Mouse (Mus musculus): Measurements from ENCODE around the gene Nr0b2.

Gene Nr0b2

DNA sequence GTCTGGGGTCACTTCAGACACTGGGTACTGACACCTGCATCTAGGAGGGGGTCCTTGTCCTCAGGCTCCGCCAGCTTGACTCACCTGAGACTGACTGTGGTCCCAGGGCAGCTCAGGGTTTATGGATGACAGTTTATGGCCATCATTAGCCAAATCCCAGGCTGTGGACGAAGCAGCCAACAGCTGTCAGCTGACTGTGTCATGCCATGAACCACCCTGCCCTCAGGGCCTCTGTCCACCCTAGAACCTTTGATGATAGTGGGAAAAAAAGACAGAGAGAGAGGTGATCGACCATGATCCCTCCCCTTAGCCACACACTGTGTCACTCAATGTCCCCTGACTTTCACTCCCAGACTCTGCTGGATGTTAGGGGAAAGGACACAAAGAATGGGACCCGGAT, 8.4 kb downstream of the Nr0b2 start:
- no peak for DNase-seq (ENCODE audit: extremely low spot score)

DNA sequence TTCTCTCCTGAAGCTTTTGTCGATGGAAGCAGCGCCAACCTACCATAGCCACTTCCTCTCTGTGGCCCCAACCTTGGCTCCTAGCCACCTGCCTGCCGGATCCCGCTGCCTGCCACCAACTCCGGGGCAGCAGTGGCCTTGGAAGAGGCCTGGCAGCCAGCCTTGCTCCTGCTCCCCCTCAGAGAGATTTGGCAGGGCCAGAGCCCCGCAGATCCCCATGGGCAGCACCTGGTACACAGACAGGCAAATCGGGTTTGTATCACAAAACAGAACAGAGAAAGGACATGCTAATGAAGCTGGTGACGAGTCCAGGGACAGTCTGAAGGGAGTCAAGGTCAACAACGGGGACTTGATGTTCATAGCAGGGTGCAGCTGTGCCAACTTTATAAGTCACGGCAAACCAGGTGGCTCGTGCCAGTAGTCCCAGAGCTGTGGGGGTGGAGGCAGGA, 10.0 kb downstream of the Nr0b2 start:
- no peak for DNase-seq (ENCODE audit: extremely low spot score)

DNA sequence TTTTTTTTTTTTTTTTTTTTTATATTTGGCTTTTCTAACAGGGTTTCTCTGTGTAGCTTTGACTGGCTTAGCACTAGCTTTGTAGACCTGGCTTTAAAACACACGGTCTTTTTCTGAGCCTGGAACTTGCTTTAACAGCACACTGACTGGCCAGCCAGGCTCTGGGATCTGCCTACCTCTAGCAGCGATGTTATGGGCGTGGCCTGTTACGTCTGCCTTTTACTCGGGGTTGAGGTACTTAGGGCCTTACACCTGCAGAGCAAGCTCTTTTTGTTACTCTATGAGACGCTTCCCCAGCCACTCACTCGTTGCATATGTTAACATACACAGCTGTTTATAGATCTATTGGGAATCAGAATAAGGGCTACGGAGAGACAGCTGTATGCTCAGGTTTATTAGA, 14.1 kb downstream of the Nr0b2 start:
- no peak for DNase-seq (ENCODE audit: extremely low spot score)

DNA sequence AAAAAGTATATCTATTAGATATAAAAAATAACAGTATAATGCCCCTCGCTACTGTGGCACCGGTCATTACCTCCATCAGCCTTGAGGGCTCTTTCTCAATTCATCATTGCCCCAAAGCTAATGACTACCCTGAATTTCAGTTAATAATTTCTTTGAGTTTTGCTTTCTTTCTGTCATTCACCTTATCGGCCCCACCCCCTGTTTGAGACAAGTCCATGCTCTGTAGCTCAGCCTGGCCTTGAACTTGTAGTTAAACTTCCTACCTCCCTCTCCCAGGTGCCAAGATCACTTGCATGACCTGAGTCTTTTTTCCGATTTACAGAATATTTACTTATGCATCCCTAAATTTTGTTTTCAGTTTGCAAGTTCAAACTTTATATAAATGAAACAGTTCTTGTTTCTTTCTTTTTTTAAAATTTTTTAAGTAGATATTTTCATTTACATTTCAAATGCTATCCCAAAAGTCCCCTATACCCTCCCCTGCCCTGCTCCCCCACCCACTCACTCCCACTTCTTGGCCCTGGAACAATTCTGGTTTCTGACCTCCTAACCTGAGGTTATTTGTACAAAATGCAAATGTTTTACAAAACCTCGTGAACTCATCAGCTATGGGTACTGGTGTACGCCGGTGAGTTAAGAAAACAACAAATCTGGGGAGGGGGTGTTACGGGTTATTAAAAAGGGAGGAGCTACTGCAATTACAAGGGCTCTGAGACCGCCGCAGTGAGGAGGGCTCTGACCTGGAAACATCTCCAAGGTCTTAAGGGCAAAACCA, 16.3 kb downstream of the Nr0b2 start:
- DNase-seq (ENCODE audit: extremely low spot score) = no peak

DNA sequence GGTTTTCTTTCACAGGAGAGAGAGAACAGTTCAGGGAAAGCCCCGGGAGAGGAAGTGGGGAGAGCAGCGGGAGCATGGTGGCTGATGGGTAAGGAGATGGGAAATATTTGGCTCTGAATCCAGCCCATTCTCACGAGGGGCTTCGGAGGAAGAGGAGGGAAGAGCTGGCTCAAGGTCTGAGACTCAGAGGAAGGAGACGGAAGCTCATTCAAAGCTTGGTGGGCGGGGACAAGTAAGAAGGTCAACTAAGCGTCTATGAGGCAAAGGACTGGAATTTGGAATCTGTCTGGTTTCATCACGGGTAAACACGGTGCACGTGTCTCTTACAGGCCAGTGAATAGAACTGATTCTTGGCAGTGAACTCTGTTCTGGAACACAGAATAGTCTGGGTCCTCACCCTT, 16.9 kb downstream of the Nr0b2 start:
- no peak for DNase-seq (ENCODE audit: extremely low spot score)

DNA sequence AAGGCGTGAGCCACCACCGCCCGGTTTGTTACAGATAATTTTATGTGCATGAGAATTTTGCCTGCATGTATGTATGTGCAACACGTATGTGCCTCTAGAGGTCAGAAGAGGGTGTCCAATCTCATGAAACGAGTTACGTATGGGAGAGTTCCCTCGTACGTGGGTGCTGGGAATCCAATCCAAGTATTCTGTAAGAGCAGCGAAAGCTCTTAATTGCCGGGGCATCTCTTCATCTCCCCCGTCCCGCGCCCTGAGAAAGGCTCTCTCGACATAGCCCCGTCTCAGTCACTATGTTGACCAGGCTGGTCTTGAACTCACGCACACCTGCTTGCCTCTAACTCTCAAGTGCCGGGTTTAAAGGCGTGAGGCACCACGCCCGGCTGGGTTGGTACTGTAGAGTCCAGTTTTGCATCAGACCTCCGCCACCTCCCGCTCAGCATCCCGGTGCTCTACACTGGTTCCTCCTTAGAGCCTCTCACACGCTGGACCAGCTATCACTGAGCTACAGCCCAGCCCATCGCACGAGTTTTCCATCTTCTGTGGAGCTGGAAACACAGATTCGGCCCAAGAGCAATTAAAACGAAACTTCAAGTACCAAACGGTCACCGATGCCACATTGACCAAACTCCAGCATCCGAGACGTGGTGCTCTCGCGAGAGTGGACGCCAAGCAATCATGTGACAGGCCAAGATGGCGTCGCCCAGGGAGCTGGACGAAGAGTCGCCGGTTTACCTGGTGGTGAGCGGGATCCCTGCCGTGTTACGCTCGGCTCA, 21.1 kb downstream of the Nr0b2 start, which contains the start of gene Gpatch3:
Gene Gpatch3 (plus strand): TSS at position 676 of the 773 bp plus-strand sequence.
- DNase-seq (ENCODE audit: extremely low spot score) = peak; percentile 87

DNA sequence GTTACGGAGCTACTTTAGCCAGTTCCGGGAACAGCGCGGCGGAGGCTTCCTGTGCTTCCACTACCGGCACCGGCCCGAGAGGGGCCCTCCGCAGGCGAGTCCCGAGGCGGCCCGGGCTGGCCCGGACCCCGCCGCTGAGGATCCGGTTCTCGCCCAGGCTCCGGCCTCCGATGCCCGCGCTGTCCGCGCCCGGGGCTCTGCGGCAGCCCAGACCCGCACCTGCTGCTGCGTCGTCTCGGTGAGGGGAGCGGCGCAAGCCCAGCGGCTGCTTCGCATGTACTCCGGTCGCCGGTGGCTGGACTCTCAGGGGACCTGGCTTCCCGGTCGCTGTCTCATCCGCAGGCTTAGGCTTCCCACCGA, 21.6 kb downstream of the Nr0b2 start:
- no peak for DNase-seq (ENCODE audit: extremely low spot score)

DNA sequence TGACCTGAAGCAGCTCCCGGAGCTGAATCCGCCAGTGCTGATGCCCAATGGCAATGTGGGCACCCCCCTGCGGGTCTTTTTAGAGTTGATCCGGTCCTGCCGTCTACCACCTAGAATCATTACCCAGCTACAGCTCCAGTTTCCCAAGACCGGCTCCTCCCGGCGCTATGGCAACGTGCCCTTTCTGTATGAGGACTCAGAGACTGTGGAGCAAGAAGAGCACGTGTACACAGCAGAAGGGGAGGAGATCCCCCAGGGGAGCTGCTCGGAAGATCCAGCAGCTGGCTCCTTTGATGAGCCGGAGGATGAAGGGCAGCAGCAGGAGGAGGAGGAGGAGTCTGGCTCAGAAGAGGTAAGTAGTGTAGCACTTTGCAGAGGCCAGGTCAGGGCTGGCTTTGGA, 24.8 kb downstream of the Nr0b2 start:
- no peak for DNase-seq (ENCODE audit: extremely low spot score)

DNA sequence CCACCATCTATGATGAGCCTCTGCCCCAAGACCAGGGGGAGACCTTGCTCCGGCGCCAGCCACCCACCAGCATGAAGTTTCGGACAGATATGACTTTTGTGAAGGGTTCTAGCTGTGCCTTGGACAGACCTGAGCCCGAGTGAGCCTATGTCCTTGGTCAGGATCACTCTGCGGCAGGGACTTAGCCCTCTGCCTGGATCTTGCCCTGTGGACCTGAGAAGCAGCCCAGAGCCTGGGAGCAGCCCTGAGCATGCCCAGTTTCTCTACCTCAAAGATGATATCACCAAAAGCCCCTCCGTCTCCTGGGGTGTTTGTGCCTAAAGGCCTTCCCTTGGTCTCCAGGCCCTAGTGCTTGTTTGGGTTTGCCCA, 30.5 kb downstream of the Nr0b2 start:
- no peak for DNase-seq (ENCODE audit: extremely low spot score)

DNA sequence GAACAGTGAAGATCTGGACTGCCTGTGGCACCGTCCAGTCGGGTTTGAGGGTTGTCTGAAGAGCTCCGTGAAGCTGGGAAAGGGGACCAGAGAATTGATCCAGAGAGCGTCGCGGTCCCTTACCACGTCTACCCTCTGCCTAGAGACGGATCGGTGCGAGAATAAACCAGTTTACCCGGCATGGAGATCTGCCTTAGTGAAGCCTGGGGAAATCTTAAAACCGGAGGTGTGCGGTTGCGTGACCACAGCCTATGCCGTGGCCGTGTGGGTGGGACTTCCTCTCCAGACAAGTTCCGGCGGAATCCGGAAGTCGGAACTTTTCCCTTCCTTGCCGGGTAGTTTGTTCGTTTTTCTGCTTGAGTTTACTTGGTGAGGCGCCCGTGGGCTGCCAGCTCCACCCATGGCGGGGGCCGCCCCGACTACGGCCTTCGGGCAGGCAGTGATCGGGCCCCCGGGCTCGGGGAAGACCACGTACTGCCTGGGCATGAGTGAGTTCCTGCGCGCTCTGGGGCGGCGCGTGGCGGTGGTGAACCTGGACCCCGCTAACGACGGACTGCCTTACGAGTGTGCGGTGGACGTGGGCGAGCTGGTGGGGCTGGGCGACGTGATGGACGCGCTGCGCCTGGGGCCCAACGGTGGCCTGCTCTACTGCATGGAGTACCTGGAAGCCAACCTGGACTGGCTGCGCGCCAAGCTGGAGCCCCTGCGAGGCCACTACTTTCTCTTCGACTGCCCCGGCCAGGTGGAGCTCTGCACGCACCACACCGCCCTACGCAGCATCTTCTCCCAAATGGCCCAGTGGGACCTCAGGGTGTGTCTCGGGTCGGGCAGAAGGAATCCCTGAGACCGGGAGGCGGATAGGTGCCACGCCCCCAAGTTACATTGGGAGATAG, 31.1 kb downstream of the Nr0b2 start, which contains the start of gene Gpn2:
Gene Gpn2 (plus strand): TSS at position 304 of the 893 bp plus-strand sequence.
- peak; percentile 76 for DNase-seq (ENCODE audit: extremely low spot score)

DNA sequence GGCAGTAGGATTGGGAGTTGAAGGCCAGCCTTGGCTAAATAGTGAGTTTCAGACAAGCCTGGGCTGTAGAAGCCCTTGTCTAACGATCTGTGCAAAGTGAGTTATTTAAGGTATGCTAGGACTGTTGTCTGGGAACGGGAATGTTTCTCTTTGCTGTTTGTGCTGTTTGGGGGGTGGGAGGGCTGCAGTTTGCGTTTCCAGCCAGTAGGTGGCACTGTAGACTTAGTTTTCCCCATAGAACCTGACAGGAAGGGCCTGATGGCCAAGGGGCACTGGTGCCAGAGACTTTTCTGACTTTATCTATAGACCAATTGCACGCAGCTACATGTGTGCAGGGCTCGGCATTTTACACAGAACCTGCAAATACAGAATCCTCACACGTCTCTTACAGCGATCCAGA, 39.4 kb downstream of the Nr0b2 start:
- DNase-seq (ENCODE audit: extremely low spot score) = peak; percentile 86

DNA sequence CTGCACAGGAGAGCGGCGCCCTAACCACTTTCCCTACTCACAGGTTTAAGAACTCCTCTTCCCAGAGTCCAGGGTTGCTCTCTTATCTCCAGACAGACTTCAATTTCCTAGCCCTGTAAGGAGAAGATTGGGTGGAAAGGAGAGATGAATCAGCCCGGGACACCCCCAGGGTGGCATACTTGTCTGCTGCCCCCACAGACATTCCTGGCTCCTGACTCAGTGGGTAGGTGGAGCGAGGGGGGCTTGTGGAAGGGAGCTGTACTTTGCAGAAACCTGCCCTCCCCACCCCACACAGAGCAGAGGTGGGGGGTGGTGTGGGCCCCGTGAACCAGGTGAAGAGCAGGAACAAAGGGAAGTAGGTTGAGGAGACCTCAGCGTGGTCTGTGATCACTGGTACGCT, 42.4 kb downstream of the Nr0b2 start:
- no peak for DNase-seq (ENCODE audit: extremely low spot score)

DNA sequence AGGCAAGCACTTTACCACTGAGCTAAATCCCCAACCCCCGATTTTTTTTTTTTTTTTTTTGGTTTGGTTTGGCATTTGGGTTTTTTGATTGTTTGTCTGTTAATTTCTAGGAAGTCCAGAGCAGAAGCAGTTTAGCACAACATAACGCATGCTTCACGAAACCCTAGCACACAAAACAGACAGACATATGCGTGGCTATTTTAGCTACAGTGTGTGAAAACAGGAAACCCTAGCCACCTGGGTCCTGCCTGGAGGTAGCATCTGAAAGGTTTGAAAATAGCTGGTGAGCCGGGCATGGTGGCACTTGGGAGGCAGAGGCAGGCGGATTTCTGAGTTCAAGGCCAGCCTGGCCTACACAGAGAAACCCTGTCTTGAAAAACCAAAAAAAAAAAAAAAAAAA, 42.9 kb downstream of the Nr0b2 start:
- no peak for DNase-seq (ENCODE audit: extremely low spot score)

DNA sequence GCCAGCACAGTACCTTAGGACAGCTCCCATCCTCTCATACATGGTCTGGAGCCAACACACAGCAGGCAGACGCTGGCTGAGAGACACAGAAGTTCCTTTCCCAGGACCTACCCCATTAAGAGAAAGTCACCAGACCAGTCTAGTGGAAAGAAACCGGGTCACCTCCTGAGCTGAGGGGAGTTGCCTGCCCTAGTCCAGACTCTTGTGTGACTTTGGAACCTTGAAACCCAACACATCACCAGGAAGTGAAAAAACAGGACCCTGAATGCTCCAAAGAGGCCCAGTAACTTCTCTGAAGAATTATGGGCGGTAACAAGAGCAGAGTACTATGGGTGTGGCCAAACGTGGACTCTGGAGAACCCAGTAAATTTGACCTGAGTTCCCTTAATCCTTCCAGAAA, 45.4 kb downstream of the Nr0b2 start:
- DNase-seq (ENCODE audit: extremely low spot score) = no peak

DNA sequence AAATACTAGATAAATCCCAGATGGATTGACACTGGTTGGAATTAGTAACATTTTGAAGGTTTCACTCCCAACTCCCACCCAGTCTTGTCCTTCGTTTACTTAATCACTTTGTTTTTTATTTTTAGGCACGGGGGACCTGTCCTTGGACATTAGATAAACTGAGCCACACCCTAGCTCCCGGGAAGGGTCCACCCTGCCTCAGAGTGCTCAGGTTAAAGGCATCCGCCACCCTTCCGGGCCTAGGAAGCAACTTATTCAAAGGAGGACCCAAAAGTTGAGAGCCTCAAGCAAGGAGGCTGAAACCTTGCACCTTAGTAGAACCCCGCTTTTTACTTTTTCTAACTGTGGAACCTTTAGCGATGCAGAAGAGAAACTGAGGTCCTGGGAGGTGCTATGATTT, 45.9 kb downstream of the Nr0b2 start:
- no peak for DNase-seq (ENCODE audit: extremely low spot score)

DNA sequence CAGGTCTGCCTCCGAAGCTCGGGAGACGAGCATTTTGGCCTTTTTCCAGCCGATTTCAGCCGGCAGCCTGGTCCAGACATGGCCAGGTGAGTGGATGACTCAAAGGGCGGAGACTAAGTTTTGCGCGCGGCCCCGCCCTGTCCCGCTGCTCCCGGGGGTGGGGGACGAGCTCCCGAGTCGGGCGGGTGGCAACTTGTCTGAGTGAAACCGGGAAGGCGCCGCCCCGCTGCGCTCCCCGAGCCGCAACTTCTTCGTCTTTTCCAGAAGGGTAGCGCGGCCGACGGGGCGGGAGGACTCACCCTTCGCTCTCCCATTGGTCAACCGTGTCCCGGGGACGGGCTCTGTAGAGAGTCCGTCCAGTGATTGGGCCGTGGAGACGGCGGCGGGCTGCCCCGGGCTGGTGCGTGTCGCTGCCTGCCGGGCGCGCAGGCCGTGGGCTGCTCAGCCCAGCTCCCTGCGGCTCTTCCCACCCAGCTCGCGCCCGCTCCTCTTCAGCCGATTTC, 46.4 kb downstream of the Nr0b2 start:
- DNase-seq (ENCODE audit: extremely low spot score) = peak; percentile 85

DNA sequence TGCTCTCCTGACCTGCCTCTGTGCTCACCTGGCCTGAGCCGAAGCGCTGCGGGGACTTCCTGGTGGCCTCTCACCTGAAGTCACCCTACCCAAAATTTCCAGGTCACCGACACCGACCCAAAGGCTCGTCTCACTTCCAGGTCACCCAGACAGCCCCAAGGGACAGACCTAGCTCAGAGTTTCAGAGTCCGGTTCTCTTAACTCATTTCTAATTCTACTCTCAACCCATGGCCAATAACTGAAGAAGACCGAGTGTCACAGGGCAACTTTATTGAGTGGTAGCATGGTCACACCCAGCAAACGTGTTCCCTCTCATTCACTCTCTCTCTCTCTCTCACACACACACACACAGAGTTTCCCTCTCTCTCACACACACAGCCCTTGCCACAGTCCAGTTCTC, 47.1 kb downstream of the Nr0b2 start:
- no peak for DNase-seq (ENCODE audit: extremely low spot score)

DNA sequence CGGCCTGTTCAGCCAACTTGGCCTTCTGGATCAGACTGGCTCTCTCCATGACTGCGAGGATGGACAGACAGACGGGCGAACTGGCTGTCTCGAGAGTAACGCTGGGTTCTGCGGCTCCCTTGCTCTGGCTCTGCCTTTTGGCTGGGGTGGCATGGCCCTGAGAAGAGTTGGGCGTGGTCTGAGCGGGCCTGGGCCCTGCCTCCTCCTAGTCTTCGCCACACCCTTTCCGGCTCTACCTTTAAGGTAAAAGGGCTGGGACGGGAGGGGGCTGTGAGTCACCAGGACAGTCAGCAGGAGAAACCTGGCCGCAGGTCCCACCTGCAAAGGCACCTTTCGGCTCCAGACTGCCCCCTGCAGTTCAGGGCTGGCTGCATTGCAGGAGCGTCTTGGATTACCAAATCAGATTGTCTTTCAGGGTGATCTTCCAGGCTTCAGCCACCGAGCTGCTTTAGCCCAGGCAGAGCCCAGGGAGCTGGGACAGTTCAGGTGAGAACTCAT, 48.6 kb downstream of the Nr0b2 start, which contains the start of gene Sfn:
Gene Sfn (minus strand): TSS at position 448 of the 498 bp plus-strand sequence.
- DNase-seq (ENCODE audit: extremely low spot score) = peak; percentile 59

DNA sequence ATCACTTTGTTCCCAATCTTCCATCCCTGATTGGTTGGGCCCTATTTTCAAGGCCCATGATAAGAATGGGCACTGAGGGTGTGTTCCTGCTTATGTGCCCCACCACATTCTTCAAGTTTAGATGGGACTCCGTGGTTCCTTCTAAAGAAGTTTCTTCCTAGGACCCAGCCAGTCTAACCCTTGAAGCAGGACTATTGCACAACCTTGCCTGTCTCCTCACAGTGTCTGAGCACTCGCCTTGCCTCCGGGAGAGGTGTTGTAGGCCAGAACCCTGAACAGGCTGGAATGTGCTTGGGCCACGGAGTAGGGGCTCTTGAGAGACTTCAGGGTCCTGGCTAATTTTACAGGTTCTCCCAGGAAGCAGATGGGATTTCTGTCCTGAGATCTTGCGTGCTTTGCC, 49.9 kb downstream of the Nr0b2 start:
- no peak for DNase-seq (ENCODE audit: extremely low spot score)

DNA sequence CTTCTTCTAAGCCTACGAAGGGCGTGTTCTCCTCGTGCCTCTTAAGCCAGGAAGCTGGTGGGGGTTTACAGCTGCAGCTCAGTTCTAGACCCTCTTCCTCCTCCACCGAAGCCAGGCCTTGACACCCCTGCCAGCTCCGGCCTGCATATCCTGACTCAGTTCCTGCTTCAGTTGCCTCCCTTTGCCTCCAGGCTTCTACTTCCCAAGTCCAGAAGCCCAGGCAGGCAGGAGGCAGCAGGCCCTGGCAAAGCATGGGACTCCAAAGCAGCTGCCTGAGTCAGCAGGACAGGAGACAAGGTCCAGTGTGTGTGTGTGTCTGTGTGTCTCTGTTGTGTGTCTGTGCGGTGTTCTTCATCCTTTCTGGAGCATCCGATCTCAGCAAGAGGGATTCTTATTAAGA, 51.0 kb downstream of the Nr0b2 start:
- no peak for DNase-seq (ENCODE audit: extremely low spot score)

DNA sequence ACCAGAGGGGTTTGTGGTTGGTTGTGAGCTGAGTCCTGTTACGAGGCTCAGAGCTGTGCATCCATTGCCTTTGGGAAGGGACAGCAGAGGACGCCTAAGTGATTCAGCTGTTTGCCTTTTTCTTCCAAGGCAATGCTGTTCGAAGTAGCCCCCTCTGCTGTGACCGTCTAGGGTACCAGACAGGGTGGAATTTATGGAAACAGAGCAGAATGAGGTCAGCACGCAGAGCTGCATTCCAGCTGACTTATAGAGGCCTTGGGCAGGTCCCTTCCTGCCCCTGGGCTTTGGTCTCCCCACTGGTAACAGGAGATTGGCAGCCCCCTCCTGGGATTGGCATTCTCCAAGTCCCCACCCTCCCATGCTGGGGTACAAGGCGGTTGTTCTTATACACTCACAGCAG, 51.7 kb downstream of the Nr0b2 start:
- DNase-seq (ENCODE audit: extremely low spot score) = no peak

DNA sequence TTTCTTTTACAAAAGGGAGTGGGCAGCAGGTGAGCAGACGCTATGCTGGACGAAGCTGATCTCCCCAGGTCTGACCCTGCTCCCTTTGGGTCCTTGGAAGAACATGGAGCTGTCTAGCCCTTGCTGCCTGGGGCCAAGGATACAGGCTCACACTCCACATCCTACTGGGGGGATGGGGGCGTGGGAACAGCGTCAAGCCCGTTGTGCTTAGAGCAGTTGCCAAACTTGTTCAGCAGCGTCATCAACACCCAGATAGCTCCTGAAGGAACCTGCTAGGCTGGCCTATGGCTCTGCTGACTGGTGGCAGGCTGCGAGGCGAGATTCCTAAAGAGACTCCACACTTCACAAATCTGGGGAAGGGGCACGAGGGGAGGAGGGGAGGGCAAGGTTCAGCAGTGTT, 52.2 kb downstream of the Nr0b2 start:
- no peak for DNase-seq (ENCODE audit: extremely low spot score)
